In the genomic region with DNA sequence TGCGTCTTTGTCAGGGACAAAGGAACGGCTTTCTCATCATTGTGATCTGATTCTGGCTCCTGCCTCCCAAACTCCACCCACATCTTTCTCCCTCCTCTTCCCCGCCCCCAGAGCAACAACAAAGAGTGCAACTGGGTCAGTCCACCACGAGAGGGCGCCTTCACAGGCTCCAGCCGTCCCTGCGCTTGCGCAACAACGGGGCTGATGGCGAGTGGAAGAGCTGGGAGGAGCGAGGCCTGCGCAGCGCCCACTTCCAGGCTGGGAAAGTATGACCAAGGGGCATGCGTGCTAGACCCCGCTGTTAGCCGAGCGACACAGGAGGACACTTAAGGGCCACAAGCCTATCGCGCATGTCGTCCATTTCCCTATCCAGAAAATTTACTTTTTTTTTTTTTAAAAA, we compare ENCODE assay signal across 8 mouse cellular contexts. TPM values are rescaled to one million over a fixed set of nuclear protein-coding genes. Genes with fewer than 3 reads are reported as not detected.
DNase-seq lines count a peak whose midpoint lies in the region; ATAC-seq lines count a peak whose summit lies in the region.

No protein-coding gene starts in this region.

- H3K27me3 ChIP-seq in intestine, embryonic 15.5 days (replicated peaks): no peaks in the 10 kb centered on the region

- under 1% methylated on average over 20 of the region's 20 CpGs for WGBS in intestine, embryonic 15.5 days

- H3K4me3 ChIP-seq in intestine, embryonic 15.5 days (replicated peaks): peak overlapping the region; percentile 10; the same call in 1 of the 2 replicates

- peak; percentile 98 for DNase-seq in adrenal gland, adult 2 months
- peak; percentile 96 for DNase-seq in embryo, embryonic 11.5 days (ENCODE audit: low read depth, low spot score)
- peak; percentile 96 for DNase-seq in gastrocnemius, postnatal 36 days
- peak; percentile 95 to 98 for DNase-seq in left cerebral cortex, postnatal 14 days (ENCODE audit: low spot score in 2 of 2)
- peak; percentile 98 for DNase-seq in mesoderm, embryonic 11.5 days (ENCODE audit: low read depth, low spot score)
- DNase-seq in right cerebral cortex, postnatal 25 days: peak; percentile 97
- peak; percentile 97 to 98 for DNase-seq in urinary bladder, postnatal 36 days (ENCODE audit: low spot score in 2 of 2)

- peak overlapping the region; percentile 61 for H3K4me2 ChIP-seq in intestine, embryonic 15.5 days (replicated peaks)

- no peaks in the 10 kb centered on the region for H3K9me3 ChIP-seq in intestine, embryonic 15.5 days

- H3K27ac ChIP-seq in intestine, embryonic 15.5 days: no peak overlapping the region

- ATAC-seq in intestine, embryonic 15.5 days: peak; percentile 94

- H3K9ac ChIP-seq in intestine, embryonic 15.5 days: no peak overlapping the region

- intact Hi-C loops in gastrocnemius, postnatal 36 days (cut with DNase I): loop anchor here (1.0 kb wide), 1 partner anchor 12 kb away; a partner anchor contains a TSS
- intact Hi-C loops in left cerebral cortex, postnatal 14 days (cut with DNase I): loop anchor here (2.0 kb wide), 1 partner anchor 22 kb away; no protein-coding TSS in a partner anchor

- no peaks in the 10 kb centered on the region for H3K36me3 ChIP-seq in intestine, embryonic 15.5 days

- H3K4me1 ChIP-seq in intestine, embryonic 15.5 days (replicated peaks): 0 out of 2 replicates have a peak, but pooled peaks cover 5% of the 10 kb centered on the region

RNA-seq across cellular contexts. Expression of a gene that starts 2.8 kb away (rescaled TPM):
- total RNA-seq in adrenal gland, adult 2 months (2021): not detected
- 0.79 and 0.95 TPM in 2 replicates for polyA plus RNA-seq in adrenal gland, adult 2 months (2012; rRNA removed)
- 100 to 1,000 TPM; 252 to 259 TPM for total RNA-seq in gastrocnemius, postnatal 36 days (2021)
- 0.19 TPM in 1 of 2 replicates, not detected in the other for polyA plus RNA-seq in intestine, embryonic 15.5 days (2015; fragmentation: Nextera tagmentation; extraction: Ambion mirVana)
- total RNA-seq in left cerebral cortex, postnatal 14 days (2021): under 1 TPM; 0.55 to 0.68 TPM

RNA-seq across cellular contexts. Expression of a gene that starts 11.6 kb away (rescaled TPM):
- total RNA-seq in adrenal gland, adult 2 months (2021): not detected
- polyA plus RNA-seq in adrenal gland, adult 2 months (2012; rRNA removed): not detected in 2 replicates
- total RNA-seq in gastrocnemius, postnatal 36 days (2021): not detected
- not detected in 2 replicates for polyA plus RNA-seq in intestine, embryonic 15.5 days (2015; fragmentation: Nextera tagmentation; extraction: Ambion mirVana)
- not detected for total RNA-seq in left cerebral cortex, postnatal 14 days (2021)

RNA-seq across cellular contexts. Expression of a gene that starts 11.9 kb away (rescaled TPM):
- total RNA-seq in adrenal gland, adult 2 months (2021): 100 to 1,000 TPM; 101 to 148 TPM
- 61.6 and 64.6 TPM in 2 replicates for polyA plus RNA-seq in adrenal gland, adult 2 months (2012; rRNA removed)
- 10 to 100 TPM; 21.9 to 22.0 TPM for total RNA-seq in gastrocnemius, postnatal 36 days (2021)
- 6.8 and 8.1 TPM in 2 replicates for polyA plus RNA-seq in intestine, embryonic 15.5 days (2015; fragmentation: Nextera tagmentation; extraction: Ambion mirVana)
- total RNA-seq in left cerebral cortex, postnatal 14 days (2021): 100 to 1,000 TPM; 505 to 506 TPM

RNA-seq across cellular contexts. Expression of a gene that starts 30.7 kb away (rescaled TPM):
- 1 to 10 TPM; 2.5 to 4.5 TPM for total RNA-seq in adrenal gland, adult 2 months (2021)
- 12.9 and 13.5 TPM in 2 replicates for polyA plus RNA-seq in adrenal gland, adult 2 months (2012; rRNA removed)
- total RNA-seq in gastrocnemius, postnatal 36 days (2021): under 1 TPM; 0.44 to 0.56 TPM
- polyA plus RNA-seq in intestine, embryonic 15.5 days (2015; fragmentation: Nextera tagmentation; extraction: Ambion mirVana): 15.0 and 15.3 TPM in 2 replicates
- 10 to 100 TPM; 48.5 to 52.2 TPM for total RNA-seq in left cerebral cortex, postnatal 14 days (2021)

RNA-seq across cellular contexts. Expression of a gene that starts 42.9 kb away (rescaled TPM):
- total RNA-seq in adrenal gland, adult 2 months (2021): 10 to 100 TPM; 34.5 to 82.8 TPM
- polyA plus RNA-seq in adrenal gland, adult 2 months (2012; rRNA removed): 40.1 and 42.9 TPM in 2 replicates
- total RNA-seq in gastrocnemius, postnatal 36 days (2021): 100 to 1,000 TPM; 604 to 803 TPM
- 984 and 1,087 TPM in 2 replicates for polyA plus RNA-seq in intestine, embryonic 15.5 days (2015; fragmentation: Nextera tagmentation; extraction: Ambion mirVana)
- 10 to 100 TPM; 50.1 to 54.5 TPM for total RNA-seq in left cerebral cortex, postnatal 14 days (2021)

Comparison
In these comparisons a context has a peak if more than half of its experiments do, and no peak if none do; other contexts are left out.
1. RNA of a gene that starts 2.8 kb away (total RNA-seq): 252 to 259 TPM in gastrocnemius, postnatal 36 days; 0.55 to 0.68 TPM in left cerebral cortex, postnatal 14 days and not detected in adrenal gland, adult 2 months; every median in the first group is over 100 times any median in the second.
2. RNA of a gene that starts 11.9 kb away (total RNA-seq): 505 to 506 TPM in left cerebral cortex, postnatal 14 days and 101 to 148 TPM in adrenal gland, adult 2 months; 21.9 to 22.0 TPM in gastrocnemius, postnatal 36 days; every median in the first group is over 4 times any median in the second.
3. Peak in every context shown above with its lines, with median percentiles within 50 percentile points of each other: DNase-seq.